Mouse (Mus musculus): ENCODE data around the gene Mtg1.
A peak's percentile ranks its signal among the peaks of the same experiment; 100 is the strongest.

Gene Mtg1

DNA sequence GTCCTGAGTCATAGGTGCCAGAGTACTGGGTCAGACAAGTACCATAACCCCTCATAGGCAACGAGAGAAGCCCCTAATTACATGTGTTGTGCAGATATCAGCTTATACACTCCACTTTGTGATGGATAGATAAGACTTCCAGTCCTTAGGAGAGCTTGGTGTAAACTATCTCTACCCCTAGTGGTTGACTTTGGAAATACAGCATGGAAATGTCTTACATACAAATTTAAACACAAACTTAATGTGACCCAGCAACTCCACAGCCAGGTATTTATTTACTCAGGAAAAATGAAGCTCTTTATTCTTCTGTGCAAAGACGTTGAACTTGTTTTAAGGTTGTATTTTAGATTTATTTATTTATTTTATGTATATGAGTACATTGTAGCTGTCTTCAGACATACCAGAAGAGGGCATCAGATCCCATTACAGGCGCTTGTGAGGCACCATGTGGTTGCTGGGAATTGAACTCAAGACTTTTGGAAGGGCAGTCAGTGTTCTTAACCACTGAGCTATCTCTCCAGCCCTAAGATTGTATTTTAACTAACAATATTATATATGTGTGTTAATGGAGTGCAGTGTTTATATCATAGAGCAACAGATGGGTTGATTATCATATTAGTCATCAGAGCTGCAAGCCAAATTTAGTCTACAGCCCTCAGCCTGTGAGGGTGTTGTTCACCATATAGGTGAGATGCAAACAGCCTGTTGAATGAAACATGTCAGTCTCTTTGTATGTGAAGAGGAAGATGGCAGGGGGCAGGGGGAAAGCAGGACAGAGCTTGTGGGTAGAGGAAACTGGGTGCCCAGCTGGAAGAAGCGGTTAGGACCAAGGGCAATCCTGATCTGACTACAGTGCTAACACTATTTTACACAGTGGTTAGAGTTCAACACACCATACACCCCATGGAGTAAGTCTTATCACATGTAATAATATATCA, 51.3 kb downstream of the Mtg1 start:
- DNase-seq (ENCODE audit: low read depth, low spot score), result peak; percentile 54

DNA sequence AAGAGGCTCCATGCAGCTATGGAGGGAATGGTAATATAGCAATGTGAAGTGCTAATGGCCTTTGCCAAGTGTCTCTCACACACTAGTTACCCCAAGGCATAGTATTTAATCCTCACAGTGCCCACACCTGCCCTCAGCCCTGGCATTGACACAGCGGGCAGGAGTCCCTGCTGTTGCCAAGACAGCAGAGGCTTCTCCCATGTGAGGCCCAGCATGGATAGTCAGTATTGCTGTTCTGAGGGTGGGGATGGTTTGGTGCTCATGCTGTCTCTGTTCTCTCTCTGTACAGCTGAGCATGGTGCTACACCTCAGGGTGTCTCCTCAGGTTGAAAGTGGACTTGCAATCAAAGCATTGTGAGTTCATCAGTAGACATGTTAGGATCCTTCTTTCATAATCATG, 53.1 kb downstream of the Mtg1 start:
- DNase-seq (ENCODE audit: low read depth, low spot score), result no peak

DNA sequence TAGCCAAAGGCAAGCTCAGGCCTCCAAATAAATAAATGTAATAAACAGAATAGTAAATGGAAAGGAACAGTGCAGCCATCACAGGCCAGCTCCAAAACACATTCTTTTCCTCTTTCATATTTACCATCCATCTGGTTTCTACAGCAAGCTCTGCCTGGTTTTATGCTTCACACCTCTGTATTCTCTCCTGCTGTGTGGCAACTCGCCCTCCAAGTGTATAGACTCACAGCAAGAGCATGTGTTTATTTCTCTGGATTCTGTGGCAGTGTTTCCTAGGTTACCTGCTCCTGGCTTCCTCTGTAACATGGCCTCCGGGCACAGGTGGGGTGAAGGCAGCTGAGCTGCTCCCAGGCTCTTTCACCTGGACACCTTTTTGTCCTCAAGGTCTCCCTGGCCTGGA, 55.1 kb downstream of the Mtg1 start:
- no peak for DNase-seq (ENCODE audit: low read depth, low spot score)

DNA sequence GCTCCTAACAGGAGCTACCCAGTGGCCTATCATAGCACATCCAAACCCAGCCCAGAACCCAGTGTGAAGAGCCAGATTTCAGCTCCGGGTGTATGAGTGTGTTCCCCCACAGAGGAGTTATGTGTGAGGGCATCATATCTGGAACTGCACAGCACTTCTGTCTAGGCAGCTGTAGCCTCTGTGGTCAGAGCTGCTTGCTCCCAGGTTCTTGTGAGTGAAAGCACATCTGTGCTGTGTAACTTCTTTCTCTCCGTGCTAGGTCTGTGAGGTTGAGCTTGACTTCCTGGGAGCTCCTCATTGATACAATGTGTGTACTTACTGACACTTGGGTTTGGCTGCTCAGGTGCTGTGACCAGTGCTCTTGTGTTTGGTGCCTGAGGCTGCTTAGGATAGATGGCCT, 55.5 kb downstream of the Mtg1 start:
- DNase-seq (ENCODE audit: low read depth, low spot score), result no peak

DNA sequence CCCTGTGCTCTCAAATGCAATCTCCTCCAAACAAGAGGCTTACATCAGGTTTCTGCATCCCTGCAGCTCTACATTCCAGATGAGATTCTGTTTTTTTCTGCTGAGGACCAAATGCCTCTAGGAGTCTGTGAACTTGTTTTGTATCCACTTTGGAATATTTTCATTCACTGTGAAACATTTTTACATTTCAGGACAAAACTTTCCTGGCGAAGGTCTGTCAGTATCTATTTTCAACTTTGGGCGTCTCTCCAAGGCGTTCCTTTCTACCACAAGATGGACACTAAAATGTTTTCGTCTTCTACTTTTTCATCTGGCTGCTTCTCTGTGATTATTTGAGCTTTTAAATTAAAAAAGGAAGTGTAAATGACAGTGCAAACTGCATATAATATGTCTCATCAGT, 56.7 kb downstream of the Mtg1 start:
- DNase-seq (ENCODE audit: low read depth, low spot score), result no peak

DNA sequence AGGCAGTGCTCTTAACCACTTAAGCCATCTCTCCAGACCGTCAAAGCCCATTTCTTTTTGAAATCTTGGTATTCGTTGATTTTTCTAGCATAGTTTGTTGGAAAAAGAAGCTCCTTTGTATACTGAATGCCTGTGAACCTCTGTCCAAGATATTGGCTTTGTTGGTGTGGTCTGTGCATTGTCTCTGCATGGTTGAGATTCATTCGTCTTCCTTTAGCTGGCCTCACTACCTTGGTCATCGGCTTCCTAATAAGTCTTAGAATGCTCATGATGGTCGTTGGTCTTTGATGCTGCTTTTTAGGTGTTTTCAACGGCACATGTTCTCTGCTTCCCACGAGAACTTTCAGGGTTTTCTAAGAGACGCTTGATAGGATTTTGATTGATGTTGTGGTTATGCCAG, 58.6 kb downstream of the Mtg1 start:
- no peak for DNase-seq (ENCODE audit: low read depth, low spot score)
